Mouse (Mus musculus) brain, embryonic 14.5 days (tissue): ENCODE measurements around the gene Myo1d.

Experiments used
- CTCF ChIP-seq: fragments of 200-500 bp; IDR thresholded peaks from 2 replicates; pipeline ENCODE4 v1.5.1; 2012; ENCODE audit warnings: inconsistent platforms, mild to moderate bottlenecking, moderate library complexity, borderline replicate concordance; ENCODE audit not compliant: insufficient read depth, insufficient read length; ENCODE audit errors: extremely low read depth
- POLR2A ChIP-seq: fragments of 200-500 bp; IDR thresholded peaks from 2 replicates; pipeline ENCODE4 v1.6.1; 2012; ENCODE audit warnings: mild to moderate bottlenecking, inconsistent platforms, borderline replicate concordance; ENCODE audit not compliant: poor library complexity, insufficient read depth, insufficient read length, severe bottlenecking; ENCODE audit errors: extremely low read depth

- TF ChIP-seq CTCF = no peak
- TF ChIP-seq POLR2A = no peak
These were observed 194.1 kb downstream of the Myo1d start for GRCm38 (mm10) chr11:80585761-80586160.
